Mouse (Mus musculus) thymus, postnatal 14 days (tissue): Measurements from ENCODE around the gene Olfr1346.
"Not testable (repeated sequence)": the region's sequence is repeated elsewhere in the genome, so short reads cannot be mapped to it uniquely, and the experiment has no call there.

Source experiments
- DNase-seq: peaks from one replicate; pipeline ENCODE4 v3.0.0; 2021

The Olfr1346 gene

DNA sequence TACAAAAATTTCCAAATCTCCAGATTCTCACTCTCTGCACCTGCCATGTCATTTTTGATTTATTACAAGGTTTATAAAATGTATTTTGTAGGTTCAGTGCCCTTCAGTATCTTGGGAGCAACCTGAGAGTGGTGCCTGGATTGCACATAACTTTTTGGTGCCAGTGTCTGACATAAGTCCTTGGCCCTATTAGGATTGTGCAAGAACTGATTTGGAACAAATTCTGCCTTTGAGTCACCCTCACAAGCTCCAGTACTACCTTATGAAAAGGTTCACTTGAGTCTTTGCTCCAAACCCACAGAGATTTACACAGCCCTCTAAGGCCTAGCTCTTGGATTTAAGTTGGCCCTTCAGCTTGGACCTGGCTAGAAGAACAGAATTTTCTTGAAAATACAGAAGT, at the start of gene Olfr1346:
Olfr1346 (plus strand) TSS at position 151 of the 400 bp plus-strand sequence.
- no peak for DNase-seq

DNA sequence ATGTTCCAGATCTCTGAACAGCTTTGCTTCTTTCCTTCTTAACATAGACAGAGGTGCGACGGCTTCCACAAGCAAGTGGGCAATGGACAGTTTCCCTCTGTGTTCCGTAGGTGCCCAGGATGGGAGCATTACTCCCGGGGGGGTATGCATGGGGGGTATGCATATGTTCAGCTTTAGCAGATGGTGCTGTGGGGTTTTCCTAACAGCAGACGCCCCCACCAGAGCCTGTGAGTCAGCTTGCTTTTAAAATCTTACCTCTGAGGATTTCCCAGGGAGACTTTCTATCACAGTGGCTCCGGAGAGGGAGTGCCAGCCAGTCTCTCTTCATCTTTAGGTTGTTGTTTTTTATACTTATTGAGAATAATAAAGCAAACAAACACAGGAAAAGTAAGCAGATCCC, 47.0 kb upstream of the Olfr1346 start:
- no peak for DNase-seq

GRCm38 (mm10) chr7:6429381-6429780, 37.5 kb upstream of the Olfr1346 start:
- DNase-seq, result no peak

DNA sequence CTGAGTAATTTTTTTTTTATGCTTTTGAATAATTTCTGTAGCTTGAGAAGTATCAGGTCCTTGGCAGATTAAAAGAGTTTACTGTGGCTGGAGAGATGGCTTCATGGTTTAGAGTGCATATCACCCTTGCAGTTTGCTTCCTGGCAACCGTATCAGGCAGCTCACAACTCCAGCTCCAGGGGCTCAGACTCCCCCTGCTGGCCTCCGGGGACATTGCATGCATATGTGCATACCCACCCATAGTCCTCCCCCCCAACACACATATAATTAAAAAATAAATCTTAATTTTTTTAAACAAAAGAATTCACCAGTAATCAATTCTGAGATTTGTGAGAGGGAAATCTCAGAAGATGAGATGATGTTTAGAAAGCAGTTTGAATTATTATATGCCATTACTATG, 36.6 kb upstream of the Olfr1346 start:
- DNase-seq, result peak; percentile 53

- no peak for DNase-seq
These were observed 28.5 kb upstream of the Olfr1346 start, which contains the start of gene Olfr1344 for GRCm38 (mm10) chr7:6438388-6438787. Gene Olfr1344 (plus strand): TSS chr7:6438688.

GRCm38 (mm10) chr7:6441173-6441572, 25.7 kb upstream of the Olfr1346 start:
- no peak for DNase-seq

- no peak for DNase-seq
These were observed 19.1 kb upstream of the Olfr1346 start for GRCm38 (mm10) chr7:6447771-6448170.

GRCm38 (mm10) chr7:6455868-6456267, 11.0 kb upstream of the Olfr1346 start, which contains the start of gene Olfr1336:
Gene Olfr1336 (plus strand): TSS chr7:6456168.
- no peak for DNase-seq

DNA sequence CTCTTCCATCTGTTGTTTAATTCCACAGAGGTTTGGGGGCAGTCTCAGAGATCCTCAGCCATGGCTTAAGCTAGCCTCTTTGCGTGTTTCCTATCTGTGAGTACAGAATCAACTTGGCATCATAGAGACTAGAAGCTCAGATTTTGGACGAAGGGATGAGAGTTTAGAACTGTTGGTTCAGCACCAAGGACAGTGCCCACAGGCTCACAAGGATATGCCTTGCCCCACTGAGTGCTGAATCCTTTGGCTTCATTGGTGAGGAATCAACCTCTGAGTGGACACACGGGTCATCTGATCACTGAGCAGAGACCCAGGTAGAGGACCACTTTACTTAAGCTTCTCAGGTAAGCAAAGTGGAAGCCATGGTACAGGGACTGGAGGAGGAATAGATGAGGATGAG, 10.5 kb upstream of the Olfr1346 start:
- no peak for DNase-seq

DNA sequence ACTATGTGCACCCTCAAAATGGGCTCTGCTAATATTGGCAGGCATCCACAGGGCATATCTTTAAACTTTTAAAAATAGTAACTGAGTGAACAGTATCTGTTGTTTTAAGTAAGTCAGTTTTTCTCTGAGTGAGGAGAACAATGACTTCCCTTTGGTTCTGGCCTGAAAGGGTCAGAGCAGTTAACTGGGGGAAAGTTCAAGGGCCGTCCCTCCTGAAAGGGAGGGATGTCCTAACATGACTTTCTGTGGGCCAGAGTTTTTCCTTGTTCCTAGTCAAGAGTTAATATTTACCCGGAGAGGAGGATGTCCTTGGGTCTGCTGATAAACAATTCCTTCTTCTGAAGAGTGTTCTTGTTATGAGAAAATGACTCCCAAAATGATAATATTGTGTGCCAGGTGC, 10.7 kb downstream of the Olfr1346 start:
- DNase-seq, result not testable (repeated sequence)

DNA sequence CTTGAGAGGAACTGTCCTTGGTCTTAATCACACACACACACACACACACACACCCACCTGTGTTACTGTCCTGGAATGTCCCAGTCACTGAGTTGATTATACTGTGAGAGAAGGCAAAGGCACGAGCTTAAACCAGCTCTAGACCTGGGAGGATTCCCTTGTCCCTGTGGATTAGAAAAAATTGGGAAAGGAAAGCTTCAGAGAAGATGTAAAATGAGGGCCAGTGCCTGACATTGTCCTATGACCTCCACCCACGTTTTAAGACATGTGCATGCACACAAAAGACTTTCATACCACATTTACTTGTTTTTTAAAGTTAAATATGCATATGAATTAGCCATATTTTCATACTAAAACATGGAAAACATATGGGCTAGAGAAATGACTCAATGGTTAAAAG, 19.9 kb downstream of the Olfr1346 start, which contains the start of gene Olfr5:
Olfr5 (minus strand) TSS at position 101 of the 400 bp plus-strand sequence.
- DNase-seq, result no peak

GRCm38 (mm10) chr7:6499655-6500054, 32.8 kb downstream of the Olfr1346 start, which contains the start of gene Olfr1347:
Gene Olfr1347 (minus strand): TSS chr7:6499755.
- no peak for DNase-seq

DNA sequence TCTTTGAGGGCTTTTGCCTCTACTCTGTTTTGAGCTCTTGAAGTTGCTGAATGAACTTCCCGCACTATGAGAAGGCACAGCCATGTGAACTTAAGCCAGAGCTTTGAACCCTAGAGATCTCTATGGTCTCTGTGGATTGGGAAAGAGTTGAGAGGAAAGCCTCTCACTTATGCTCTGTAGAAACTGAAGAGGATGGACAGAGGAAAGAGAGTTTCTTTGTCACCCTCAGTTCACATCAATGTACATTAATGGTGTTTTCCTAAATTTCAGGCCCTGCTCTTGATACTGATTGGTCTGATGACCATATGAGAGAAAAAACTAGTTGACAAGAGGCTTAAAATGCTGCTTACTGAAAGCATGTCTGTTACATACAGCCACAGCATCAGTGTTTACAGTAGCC, 41.7 kb downstream of the Olfr1346 start, which contains the start of gene Olfr1348:
Olfr1348 (minus strand) TSS at position 101 of the 400 bp plus-strand sequence.
- no peak for DNase-seq

GRCm38 (mm10) chr7:6521666-6522065, 54.8 kb downstream of the Olfr1346 start:
- DNase-seq, result no peak

DNA sequence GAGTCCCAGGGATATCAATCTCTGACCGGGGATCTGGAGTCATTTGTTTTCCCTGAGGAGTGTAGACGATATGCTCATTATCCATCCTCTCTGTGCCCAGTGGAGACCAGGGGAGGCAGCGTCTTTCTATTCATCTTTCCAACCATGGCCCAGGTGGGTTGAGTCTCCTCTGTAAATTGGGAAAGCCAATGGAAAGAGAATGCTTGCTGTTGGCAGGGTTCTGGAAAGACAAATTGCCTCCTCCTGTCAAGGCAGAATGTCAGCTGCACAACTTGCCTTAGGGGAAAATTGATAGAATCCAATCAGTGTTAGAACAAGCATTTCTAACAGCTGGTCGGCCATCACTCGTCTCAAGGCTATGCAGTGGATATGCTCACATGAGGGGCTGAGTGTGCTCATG, 55.9 kb downstream of the Olfr1346 start, which contains the start of gene Olfr1349:
Olfr1349 (minus strand) TSS at position 101 of the 400 bp plus-strand sequence.
- DNase-seq, result no peak

- DNase-seq, result no peak
These were observed 58.1 kb downstream of the Olfr1346 start for GRCm38 (mm10) chr7:6525001-6525400.

DNA sequence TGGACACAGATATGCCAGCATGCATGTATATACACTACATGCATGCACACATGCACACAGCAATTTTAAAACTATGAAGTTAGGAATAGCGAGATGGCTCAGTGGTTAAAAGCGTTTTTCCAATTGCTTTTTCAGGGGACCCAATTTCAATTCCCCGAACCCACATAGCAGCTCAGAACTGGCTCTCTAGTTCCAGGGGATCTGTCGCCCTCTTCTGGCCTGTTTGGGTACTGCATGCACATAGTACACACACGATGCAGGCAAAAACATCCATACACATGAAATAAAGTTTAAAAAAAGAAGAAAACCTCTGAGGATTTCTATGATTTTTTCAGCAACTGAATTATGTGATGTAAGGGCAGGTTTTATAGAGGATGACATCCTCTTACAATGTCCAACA, 59.2 kb downstream of the Olfr1346 start:
- no peak for DNase-seq
